Mouse (Mus musculus): Measurements from ENCODE around the gene Dact2.
A peak's percentile ranks its signal among the peaks of the same experiment; 100 is the strongest.

The Dact2 gene

DNA sequence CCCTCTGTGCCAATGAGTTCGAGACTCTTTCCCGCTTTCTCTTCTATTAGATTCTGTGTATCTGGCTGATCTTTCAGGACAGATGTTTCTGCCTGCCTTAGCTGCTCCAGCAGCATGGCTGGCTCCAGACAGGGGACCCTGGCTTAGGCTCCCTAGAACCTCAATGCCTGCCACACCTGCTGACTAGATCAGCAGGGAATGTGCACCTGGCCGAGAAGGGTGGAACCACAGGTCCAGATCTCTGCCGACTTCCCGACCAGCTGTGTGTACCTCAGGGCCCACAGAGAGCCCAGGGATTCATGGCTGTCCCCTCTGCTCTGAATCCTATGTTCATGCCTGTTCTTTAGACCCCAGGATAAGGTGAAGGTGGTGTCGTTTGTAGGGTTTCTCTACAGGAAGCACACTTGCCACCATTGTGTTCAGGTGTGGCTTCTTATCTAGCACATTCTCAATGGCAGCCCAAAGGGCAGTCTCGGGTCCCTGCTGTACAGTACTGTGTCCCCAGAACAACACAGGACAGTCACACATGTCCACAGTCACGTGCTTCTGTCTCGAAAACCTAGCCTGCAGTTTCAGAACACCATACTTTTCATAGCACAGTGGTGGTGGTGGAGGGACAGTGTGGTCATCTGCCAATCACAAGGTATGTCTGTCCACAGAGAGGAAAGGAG is 22.0 kb upstream of the Dact2 start:
- Histone ChIP-seq H3K27me3 (ENCODE audit: insufficient read depth, low read length) (peaks cover 26% of the 10 kb centered on the region; the same call in 1 of the 2 replicates), H3K4me1 (replicated peaks; ENCODE audit: low read depth, low read length) (peaks cover 26% of the 10 kb centered on the region), H3K4me3 (replicated peaks; ENCODE audit: low read length) (no peak overlapping the region), H3K9me3 (ENCODE audit: low read length) (no peaks in the 10 kb centered on the region), H3K36me3 (ENCODE audit: insufficient read depth, low read length) (no peaks in the 10 kb centered on the region)
- TF ChIP-seq POU5F1 (IDR thresholded peaks at IDR 0.05; ENCODE audit: borderline replicate concordance, low read length), result no peak

DNA sequence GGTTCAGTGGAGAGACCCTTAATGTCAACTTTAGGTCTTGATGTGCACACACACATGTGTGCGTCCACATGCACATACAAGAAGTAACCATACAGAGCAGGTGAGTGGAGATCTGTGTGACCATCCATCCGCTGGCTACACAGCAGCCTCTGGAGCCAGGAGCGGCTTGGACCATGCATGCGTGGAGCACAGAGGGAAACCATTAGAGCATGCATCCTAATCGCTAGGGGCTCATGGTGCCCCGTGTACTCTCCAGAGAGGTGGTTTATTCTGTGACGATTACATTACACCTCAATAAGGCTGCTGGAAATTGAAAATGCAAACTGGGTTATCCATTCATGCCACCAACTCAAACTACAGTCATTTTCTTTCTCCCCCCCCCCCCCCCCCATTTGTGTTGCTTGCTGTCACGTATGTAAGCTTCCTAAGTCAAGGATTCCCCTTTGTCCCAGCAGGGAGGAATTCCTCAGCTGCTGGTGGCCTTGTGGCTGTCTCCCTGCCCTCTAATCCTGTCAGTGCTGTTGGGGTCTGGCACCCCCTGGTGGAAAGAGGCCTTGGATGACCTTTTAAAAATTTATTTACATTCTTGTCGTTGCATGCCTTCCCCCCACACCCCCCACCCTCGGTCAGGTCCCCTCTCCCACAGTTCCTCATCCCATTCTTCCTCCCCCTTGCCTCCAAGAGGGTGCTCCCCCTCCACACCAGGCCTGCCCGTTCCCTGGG is 17.9 kb upstream of the Dact2 start:
- peaks cover 36% of the 10 kb centered on the region for H3K4me1 ChIP-seq (replicated peaks; ENCODE audit: low read depth, low read length)
- peak; percentile 39 for TF ChIP-seq CTCF (conservative IDR thresholded peaks at IDR 0.05; ENCODE audit: low read length)
- TF ChIP-seq POU5F1 (IDR thresholded peaks at IDR 0.05; ENCODE audit: borderline replicate concordance, low read length), result no peak
- H3K9me3 ChIP-seq (ENCODE audit: low read length), result no peaks in the 10 kb centered on the region
- H3K27me3 ChIP-seq (ENCODE audit: insufficient read depth, low read length), result peaks cover 9% of the 10 kb centered on the region; the same call in 1 of the 2 replicates
- H3K4me3 ChIP-seq (replicated peaks; ENCODE audit: low read length), result 0 out of 2 replicates have a peak overlapping the region, but pooled peaks have one; percentile 5
- no peaks in the 10 kb centered on the region for H3K36me3 ChIP-seq (ENCODE audit: insufficient read depth, low read length)

DNA sequence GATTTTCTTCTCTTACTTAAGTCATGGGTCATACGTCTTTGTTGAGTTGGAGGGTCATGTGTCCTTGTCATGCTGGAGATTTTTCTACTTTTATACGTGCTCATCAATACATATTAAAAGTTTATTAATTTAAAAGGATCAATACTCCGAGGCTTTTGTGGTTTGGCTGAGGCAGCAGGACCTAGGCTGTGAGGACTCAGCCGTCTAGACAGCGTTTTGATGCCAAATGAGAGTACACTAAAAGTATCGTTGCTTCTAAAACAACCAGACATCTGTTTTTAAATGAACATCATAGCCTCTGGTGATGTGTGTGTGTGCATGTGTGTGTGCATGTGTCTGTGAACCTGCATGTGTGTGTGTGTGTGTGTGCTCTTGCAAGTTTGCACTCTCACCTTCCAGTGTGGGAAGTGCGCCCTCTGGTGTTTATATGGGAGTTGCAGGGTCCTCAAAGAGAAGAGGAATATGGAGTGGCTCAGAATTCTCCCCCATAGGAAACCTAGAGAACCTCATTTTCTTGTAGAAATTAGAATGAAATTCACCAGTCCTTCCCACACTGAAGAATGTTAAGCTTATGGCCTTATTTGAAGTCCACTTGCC is 16.6 kb upstream of the Dact2 start:
- Histone ChIP-seq H3K36me3 (ENCODE audit: insufficient read depth, low read length) (no peaks in the 10 kb centered on the region), H3K9me3 (ENCODE audit: low read length) (no peaks in the 10 kb centered on the region), H3K4me1 (replicated peaks; ENCODE audit: low read depth, low read length) (peaks cover 33% of the 10 kb centered on the region), H3K27me3 (ENCODE audit: insufficient read depth, low read length) (peaks cover 3% of the 10 kb centered on the region; the same call in 1 of the 2 replicates), H3K4me3 (replicated peaks; ENCODE audit: low read length) (no peak overlapping the region)
- peak; percentile 66 for TF ChIP-seq CTCF (conservative IDR thresholded peaks at IDR 0.05; ENCODE audit: low read length)
- no peak for TF ChIP-seq POU5F1 (IDR thresholded peaks at IDR 0.05; ENCODE audit: borderline replicate concordance, low read length)

DNA sequence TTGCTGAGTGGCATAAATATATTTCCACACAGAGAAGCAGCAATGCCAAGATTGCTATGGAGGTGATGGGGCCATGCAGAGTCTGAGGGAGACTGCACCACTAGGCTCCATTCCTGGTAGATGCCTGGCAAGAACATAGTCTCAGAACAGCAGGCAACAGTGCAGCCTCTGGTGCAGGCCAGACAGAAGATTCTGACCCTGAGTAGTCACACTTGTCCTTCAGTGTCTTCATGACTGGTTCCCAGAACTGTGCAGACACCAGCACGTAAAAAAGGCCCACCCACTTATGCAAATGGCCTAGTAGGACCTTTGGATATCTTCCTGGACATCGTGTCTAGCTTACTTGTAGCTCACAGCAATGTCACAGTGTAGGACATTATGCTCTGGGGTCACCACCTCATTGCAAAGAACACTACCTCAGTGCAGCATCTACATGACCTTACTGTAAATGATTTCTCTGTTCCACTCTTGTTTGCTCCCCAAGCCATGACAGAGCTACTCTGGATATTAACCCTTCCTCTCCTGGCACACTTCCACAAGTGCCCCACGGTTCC is 9.9 kb upstream of the Dact2 start:
- H3K9me3 ChIP-seq (ENCODE audit: low read length), result no peaks in the 10 kb centered on the region
- H3K4me1 ChIP-seq (replicated peaks; ENCODE audit: low read depth, low read length), result peaks cover 15% of the 10 kb centered on the region; the same call in 1 of the 2 replicates
- 0 out of 2 replicates have a peak, but pooled peaks cover 2% of the 10 kb centered on the region for H3K27me3 ChIP-seq (ENCODE audit: insufficient read depth, low read length)
- H3K4me3 ChIP-seq (replicated peaks; ENCODE audit: low read length), result no peak overlapping the region
- no peak for TF ChIP-seq CTCF (conservative IDR thresholded peaks at IDR 0.05; ENCODE audit: low read length)
- TF ChIP-seq NANOG (IDR thresholded peaks at IDR 0.05; ENCODE audit: borderline replicate concordance, low read length), result no peak
- no peak for TF ChIP-seq POU5F1 (IDR thresholded peaks at IDR 0.05; ENCODE audit: borderline replicate concordance, low read length)
- H3K36me3 ChIP-seq (ENCODE audit: insufficient read depth, low read length), result no peaks in the 10 kb centered on the region

DNA sequence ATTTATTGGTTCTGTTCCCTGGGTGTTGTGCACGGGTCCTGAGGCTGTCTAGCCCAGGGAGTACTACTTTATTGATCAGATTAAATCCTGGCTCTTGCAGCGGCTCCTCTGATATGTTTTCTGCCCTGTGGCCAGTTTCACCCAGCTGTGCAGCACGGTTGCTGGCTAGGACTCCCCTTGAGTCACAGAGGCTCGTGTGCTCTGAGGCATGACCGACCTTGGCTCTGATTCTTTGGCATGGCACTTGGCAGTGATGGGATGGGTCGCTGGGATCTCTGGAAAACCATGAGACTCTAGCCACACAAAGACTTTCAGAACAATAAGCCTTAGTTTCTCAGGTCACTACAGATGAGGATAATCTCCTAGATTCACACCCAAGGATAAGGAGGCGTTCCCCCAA is 8.7 kb upstream of the Dact2 start:
- H3K4me3 ChIP-seq (replicated peaks; ENCODE audit: low read length), result no peak overlapping the region
- no peak for TF ChIP-seq NANOG (IDR thresholded peaks at IDR 0.05; ENCODE audit: borderline replicate concordance, low read length)
- no peak for TF ChIP-seq POU5F1 (IDR thresholded peaks at IDR 0.05; ENCODE audit: borderline replicate concordance, low read length)
- TF ChIP-seq CTCF (conservative IDR thresholded peaks at IDR 0.05; ENCODE audit: low read length), result no peak
- 0 out of 2 replicates have a peak, but pooled peaks cover 2% of the 10 kb centered on the region for H3K27me3 ChIP-seq (ENCODE audit: insufficient read depth, low read length)
- H3K4me1 ChIP-seq (replicated peaks; ENCODE audit: low read depth, low read length), result 0 out of 2 replicates have a peak, but pooled peaks cover 6% of the 10 kb centered on the region
- no peaks in the 10 kb centered on the region for H3K9me3 ChIP-seq (ENCODE audit: low read length)
- H3K36me3 ChIP-seq (ENCODE audit: insufficient read depth, low read length), result no peaks in the 10 kb centered on the region

DNA sequence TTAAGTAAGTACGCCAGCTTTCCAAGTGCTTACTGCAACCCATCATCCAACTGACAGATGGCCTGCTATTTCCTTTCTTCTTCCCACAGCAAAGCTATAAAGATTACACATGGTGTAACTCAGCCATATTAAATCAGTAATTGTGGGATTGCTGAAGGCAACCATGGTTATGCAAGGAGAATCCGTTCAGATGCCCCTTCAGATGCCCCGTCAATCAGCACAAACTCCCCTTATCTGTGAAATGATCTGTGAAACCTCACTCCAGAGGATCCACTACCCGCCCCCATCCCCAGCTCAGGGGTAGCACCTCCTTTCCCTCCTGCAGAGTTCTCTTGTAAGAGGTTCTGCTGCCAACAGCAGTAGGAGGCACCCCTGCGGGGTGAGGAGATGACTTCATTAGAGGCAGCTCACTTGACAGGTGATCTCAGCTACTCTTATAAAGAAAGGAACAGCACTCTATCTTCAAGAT is 3.0 kb upstream of the Dact2 start:
- Histone ChIP-seq H3K36me3 (ENCODE audit: insufficient read depth, low read length) (no peaks in the 10 kb centered on the region), H3K27me3 (ENCODE audit: insufficient read depth, low read length) (peaks cover 26% of the 10 kb centered on the region), H3K9me3 (ENCODE audit: low read length) (no peaks in the 10 kb centered on the region), H3K4me1 (replicated peaks; ENCODE audit: low read depth, low read length) (peaks cover 17% of the 10 kb centered on the region), H3K4me3 (replicated peaks; ENCODE audit: low read length) (no peak overlapping the region)
- no peak for TF ChIP-seq NANOG (IDR thresholded peaks at IDR 0.05; ENCODE audit: borderline replicate concordance, low read length)
- no peak for TF ChIP-seq POU5F1 (IDR thresholded peaks at IDR 0.05; ENCODE audit: borderline replicate concordance, low read length)
- TF ChIP-seq CTCF (conservative IDR thresholded peaks at IDR 0.05; ENCODE audit: low read length), result no peak

DNA sequence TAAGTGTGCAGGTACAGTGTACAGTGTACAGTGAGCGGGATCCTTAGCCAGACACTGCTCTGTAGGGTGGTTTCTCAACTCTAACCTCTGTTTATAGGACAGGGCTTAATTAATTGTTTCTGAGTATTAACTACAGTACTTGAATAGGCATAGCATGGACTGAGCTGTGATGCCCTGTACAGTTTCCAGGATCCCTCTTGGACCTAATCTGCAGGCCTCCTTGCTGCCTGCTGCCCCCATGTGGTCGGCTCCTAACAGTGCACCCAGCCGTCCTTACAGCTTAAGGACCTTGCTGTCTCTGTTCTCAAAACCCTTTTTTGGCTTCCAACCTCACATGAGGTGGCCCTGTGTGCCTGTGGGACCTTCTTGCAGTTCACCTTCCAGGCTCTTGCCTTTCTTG is 2.0 kb upstream of the Dact2 start:
- peaks cover 27% of the 10 kb centered on the region for H3K4me1 ChIP-seq (replicated peaks; ENCODE audit: low read depth, low read length)
- TF ChIP-seq NANOG (IDR thresholded peaks at IDR 0.05; ENCODE audit: borderline replicate concordance, low read length) (no peak), CTCF (conservative IDR thresholded peaks at IDR 0.05; ENCODE audit: low read length) (peak; percentile 94), POU5F1 (IDR thresholded peaks at IDR 0.05; ENCODE audit: borderline replicate concordance, low read length) (no peak)
- no peak overlapping the region for H3K4me3 ChIP-seq (replicated peaks; ENCODE audit: low read length)
- peaks cover 31% of the 10 kb centered on the region for H3K27me3 ChIP-seq (ENCODE audit: insufficient read depth, low read length)
- no peaks in the 10 kb centered on the region for H3K9me3 ChIP-seq (ENCODE audit: low read length)
- H3K36me3 ChIP-seq (ENCODE audit: insufficient read depth, low read length), result no peaks in the 10 kb centered on the region

DNA sequence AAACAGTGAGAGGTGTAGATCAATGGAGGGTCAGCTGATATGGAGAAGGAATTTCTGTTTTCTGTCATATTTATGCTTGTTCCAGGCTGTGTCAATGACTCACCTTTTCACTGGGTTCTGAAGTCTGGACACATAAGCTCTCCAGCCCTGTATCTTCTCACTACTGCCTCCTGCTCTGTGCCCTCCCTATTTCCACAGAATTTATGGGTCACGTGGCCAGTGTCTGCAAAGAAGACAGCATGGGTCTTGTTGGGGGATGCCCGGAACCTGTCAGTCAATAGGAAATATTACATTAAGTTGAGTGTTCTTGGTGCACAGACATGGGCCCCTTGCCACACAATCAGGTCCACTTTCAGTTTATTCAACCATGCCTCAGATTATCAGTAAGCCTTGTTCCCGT is 1.1 kb upstream of the Dact2 start:
- peaks cover 35% of the 10 kb centered on the region for H3K4me1 ChIP-seq (replicated peaks; ENCODE audit: low read depth, low read length)
- no peaks in the 10 kb centered on the region for H3K36me3 ChIP-seq (ENCODE audit: insufficient read depth, low read length)
- no peaks in the 10 kb centered on the region for H3K9me3 ChIP-seq (ENCODE audit: low read length)
- TF ChIP-seq POU5F1 (IDR thresholded peaks at IDR 0.05; ENCODE audit: borderline replicate concordance, low read length), result no peak
- no peak for TF ChIP-seq CTCF (conservative IDR thresholded peaks at IDR 0.05; ENCODE audit: low read length)
- TF ChIP-seq NANOG (IDR thresholded peaks at IDR 0.05; ENCODE audit: borderline replicate concordance, low read length), result no peak
- H3K27me3 ChIP-seq (ENCODE audit: insufficient read depth, low read length), result peaks cover 31% of the 10 kb centered on the region
- no peak overlapping the region for H3K4me3 ChIP-seq (replicated peaks; ENCODE audit: low read length)

Measured in E14TG2a.4 (cell line).